Mouse (Mus musculus) heart, adult 2 months (tissue): ENCODE data around the gene E130114P18Rik. TPM values are rescaled to one million over a fixed set of nuclear protein-coding genes. Genes with fewer than 3 reads are reported as not detected.
A peak's percentile ranks its signal among the peaks of the same experiment; 100 is the strongest.

Experiments used
- DNase-seq, 2 experiments: peaks; one replicate each; pipeline ENCODE4 v3.0.0; 2021
- H3K27ac ChIP-seq: fragments of 200-600 bp; 2 replicates; pipeline ENCODE4 v1.8.1; 2022
- H3K27me3 ChIP-seq: fragments of 200-500 bp; 2 replicates; pipeline ENCODE4 v1.6.1; 2012; ENCODE audit warnings: mild to moderate bottlenecking, low read length, inconsistent platforms, mixed read lengths; ENCODE audit not compliant: control insufficient read depth, insufficient read depth
- H3K36me3 ChIP-seq: fragments of 200-500 bp; 2 replicates; pipeline ENCODE4 v1.6.1; 2012; ENCODE audit warnings: low read length, inconsistent platforms; ENCODE audit not compliant: control insufficient read depth, insufficient read depth
- H3K4me1 ChIP-seq: fragments of 200-500 bp; 2 replicates; pipeline ENCODE4 v1.6.1; 2011; ENCODE audit warnings: low read length; ENCODE audit not compliant: control insufficient read depth, insufficient read depth
- H3K4me3 ChIP-seq: fragments of 200-600 bp; 2 replicates; pipeline ENCODE4 v1.8.1; 2022
- H3K79me2 ChIP-seq: fragments of 200-500 bp; replicated peaks from 2 replicates; pipeline ENCODE4 v1.6.1; 2012; ENCODE audit warnings: mild to moderate bottlenecking, inconsistent platforms, low read length, moderate library complexity, mixed read lengths; ENCODE audit not compliant: control insufficient read depth, insufficient read depth
- H3K9ac ChIP-seq: fragments of 200-500 bp; 2 replicates; pipeline ENCODE4 v1.6.1; 2012; ENCODE audit warnings: low read depth, mild to moderate bottlenecking, control low read depth, inconsistent platforms, low read length, mixed read lengths
- CTCF ChIP-seq: fragments of 200-600 bp; IDR thresholded peaks from 2 replicates; pipeline ENCODE4 v1.8.1; 2022; ENCODE audit warnings: antibody characterized with exemption, mild to moderate bottlenecking, moderate library complexity
- EP300 ChIP-seq: fragments of 200-500 bp; IDR thresholded peaks from 2 replicates; pipeline ENCODE4 v1.6.1; 2011; ENCODE audit warnings: low read depth, low read length, control low read depth; ENCODE audit not compliant: insufficient read depth
- POLR2A ChIP-seq: fragments of 200-500 bp; IDR thresholded peaks from 2 replicates; pipeline ENCODE4 v1.6.1; 2011; ENCODE audit warnings: mild to moderate bottlenecking, low read depth, low read length, control low read depth; ENCODE audit not compliant: insufficient read depth
- WGBS: fragments of 180-500 bp; shearing (Covaris S2); methylation state at CpG from one replicate; pipeline ENCODE4 v1.1.7; 2018; 5-methylcytosine and 5-hydroxymethylcytosine counted together
- intact Hi-C: fragments of 180-260 bp; cut with DNase I; formaldehyde crosslinking; loops from one replicate; pipeline ENCODE4 v1.15.1; 2025
- polyA plus RNA-seq: library from polyadenylated mRNA; depleted of rRNA; stranded (reverse); fragments of >200 nt; gene quantifications from 2 replicates; pipeline ENCODE4 v1.2.3, GENCODE M21; 2012
- total RNA-seq, 2 experiments: library from RNA; stranded (reverse); gene quantifications; 2 replicates each; pipeline ENCODE4 v1.2.3; 2021

Gene E130114P18Rik
- total and polyA plus RNA-seq, 3 experiments: not detected

GRCm38 (mm10) chr4:97787515-97787914 lies 9.6 kb upstream of the E130114P18Rik start:
- Histone ChIP-seq H3K79me2 (peaks cover 11% of the 10 kb centered on the region), H3K4me1 (peaks cover 16% of the 10 kb centered on the region), H3K36me3 (peaks cover 66% of the 10 kb centered on the region), H3K4me3 (no peak overlapping the region), H3K27me3 (no peaks in the 10 kb centered on the region), H3K9ac (no peak overlapping the region), H3K27ac (no peak overlapping the region)
- 40% methylated on average over 3 of the region's 3 CpGs for WGBS
- TF ChIP-seq CTCF: no peak
- TF ChIP-seq EP300: no peak
- no peak for TF ChIP-seq POLR2A
- DNase-seq: no peak
- intact Hi-C loops: loop anchor here (10.0 kb wide), 1 partner anchor 1137 kb away; the partner anchor contains the start of gene Usp1

GRCm38 (mm10) chr4:97786571-97786970 lies 8.7 kb upstream of the E130114P18Rik start:
- DNase-seq: no peak
- H3K79me2 ChIP-seq: peaks cover 7% of the 10 kb centered on the region
- no peak overlapping the region for H3K9ac ChIP-seq
- H3K4me3 ChIP-seq: no peak overlapping the region
- TF ChIP-seq CTCF (no peak), POLR2A (no peak), EP300 (no peak)
- WGBS: 66% methylated on average over 8 of the region's 8 CpGs
- H3K36me3 ChIP-seq: peaks cover 62% of the 10 kb centered on the region
- no peaks in the 10 kb centered on the region for H3K27me3 ChIP-seq
- H3K4me1 ChIP-seq: peaks cover 16% of the 10 kb centered on the region
- intact Hi-C loops: loop anchor here (10.0 kb wide), 1 partner anchor 1138 kb away; the partner anchor contains the start of gene Usp1
- no peak overlapping the region; the same call in 1 of the 2 replicates for H3K27ac ChIP-seq

- peaks cover 62% of the 10 kb centered on the region for H3K36me3 ChIP-seq
- intact Hi-C loops: loop anchor here (10.0 kb wide), 1 partner anchor 1139 kb away; the partner anchor contains the start of gene Usp1
- peaks cover 7% of the 10 kb centered on the region for H3K79me2 ChIP-seq
- H3K4me1 ChIP-seq: peaks cover 16% of the 10 kb centered on the region
- no peak overlapping the region; the same call in 1 of the 2 replicates for H3K4me3 ChIP-seq
- H3K27ac ChIP-seq: peak overlapping the region; percentile 3; the same call in 1 of the 2 replicates
- DNase-seq: no peak
- no peak overlapping the region for H3K9ac ChIP-seq
- no peaks in the 10 kb centered on the region for H3K27me3 ChIP-seq
- 61% methylated on average over 8 of the region's 8 CpGs for WGBS
- TF ChIP-seq EP300 (no peak), POLR2A (no peak), CTCF (no peak)
These were observed 7.8 kb upstream of the E130114P18Rik start for GRCm38 (mm10) chr4:97785547-97786271.

- intact Hi-C loops: loop anchor here (10.0 kb wide), 1 partner anchor 1141 kb away; the partner anchor contains the start of gene Usp1
- H3K79me2 ChIP-seq: peaks cover 7% of the 10 kb centered on the region
- no peak overlapping the region for H3K9ac ChIP-seq
- no peak overlapping the region for H3K27ac ChIP-seq
- no peak for DNase-seq
- TF ChIP-seq EP300: no peak
- no peak for TF ChIP-seq CTCF
- TF ChIP-seq POLR2A: no peak
- WGBS: 88% methylated on average over 11 of the region's 11 CpGs
- no peak overlapping the region for H3K4me3 ChIP-seq
- H3K4me1 ChIP-seq: peaks cover 14% of the 10 kb centered on the region
- H3K27me3 ChIP-seq: no peaks in the 10 kb centered on the region
- H3K36me3 ChIP-seq: peaks cover 55% of the 10 kb centered on the region
These were observed 6.4 kb upstream of the E130114P18Rik start for GRCm38 (mm10) chr4:97784236-97784635.

GRCm38 (mm10) chr4:97783073-97783879 lies 5.4 kb upstream of the E130114P18Rik start:
- peaks cover 7% of the 10 kb centered on the region for H3K79me2 ChIP-seq
- no peak overlapping the region for H3K9ac ChIP-seq
- peaks cover 45% of the 10 kb centered on the region for H3K36me3 ChIP-seq
- H3K4me3 ChIP-seq: no peak overlapping the region
- peak in 1 of 2 experiments; percentile 28 for DNase-seq
- TF ChIP-seq CTCF: no peak
- no peak for TF ChIP-seq POLR2A
- TF ChIP-seq EP300: no peak
- intact Hi-C loops: loop anchor here (10.0 kb wide), 1 partner anchor 1142 kb away; the partner anchor contains the start of gene Usp1
- peaks cover 9% of the 10 kb centered on the region for H3K4me1 ChIP-seq
- H3K27ac ChIP-seq: peak overlapping the region; percentile 62
- no peaks in the 10 kb centered on the region for H3K27me3 ChIP-seq
- 92% methylated on average over 26 of the region's 26 CpGs for WGBS
